ENCODE assay signal across 8 mouse cellular contexts in genomic region chr8:93011439-93011838, GRCm38 (mm10). TPM values are rescaled to one million over a fixed set of nuclear protein-coding genes. Genes with fewer than 3 reads are reported as not detected.
DNase-seq lines count a peak whose midpoint lies in the region; ATAC-seq lines count a peak whose summit lies in the region.

No protein-coding gene starts in this region.

- no peak overlapping the region for H3K4me3 ChIP-seq in hindbrain, embryonic 12.5 days

- H3K27ac ChIP-seq in hindbrain, embryonic 12.5 days = no peak overlapping the region

- no peaks in the 10 kb centered on the region for H3K36me3 ChIP-seq in hindbrain, embryonic 12.5 days

- ATAC-seq in hindbrain, embryonic 12.5 days (ENCODE audit: low FRiP score) = peak; percentile 68; the same call in 1 of the 2 replicates

- no peaks in the 10 kb centered on the region for H3K27me3 ChIP-seq in hindbrain, embryonic 12.5 days

- H3K9me3 ChIP-seq in hindbrain, embryonic 12.5 days (replicated peaks) = no peaks in the 10 kb centered on the region

- no peak overlapping the region for H3K4me2 ChIP-seq in hindbrain, embryonic 12.5 days (replicated peaks)

- 11% methylated on average over 9 of the region's 9 CpGs for WGBS in hindbrain, embryonic 12.5 days

- DNase-seq in MN1 (ENCODE audit: low spot score) = peak; percentile 54
- peak; percentile 39 for DNase-seq in cerebellum, adult 11-12 months
- DNase-seq in forelimb bud, embryonic 11.5 days (ENCODE audit: low read depth, low spot score) = peak; percentile 65
- DNase-seq in layer of hippocampus, postnatal 14 days (ENCODE audit: low spot score in 2 of 2) = peak; percentile 86 to 90
- peak; percentile 74 to 84 for DNase-seq in lung, postnatal 4 days
- peak; percentile 75 for DNase-seq in right cerebral cortex, adult 18-20 months
- DNase-seq in urinary bladder, postnatal 36 days (ENCODE audit: low spot score in 2 of 2) = peak; percentile 70 to 76

- H3K9ac ChIP-seq in hindbrain, embryonic 12.5 days = no peak overlapping the region

- no peaks in the 10 kb centered on the region for H3K4me1 ChIP-seq in hindbrain, embryonic 12.5 days

RNA-seq across cellular contexts. Expression of gene Ces1a, which starts 36.6 kb away (rescaled TPM):
- not detected in 2 replicates for polyA plus RNA-seq in hindbrain, embryonic 12.5 days (2016; fragmentation: Nextera tagmentation; extraction: Ambion mirVana)
- total RNA-seq in layer of hippocampus, postnatal 14 days (2021) = not detected

RNA-seq across cellular contexts. Expression of gene Slc6a2, which starts 51.6 kb away (rescaled TPM):
- 1.8 and 2.0 TPM in 2 replicates for polyA plus RNA-seq in hindbrain, embryonic 12.5 days (2016; fragmentation: Nextera tagmentation; extraction: Ambion mirVana)
- under 1 TPM; 0.16 to 0.24 TPM for total RNA-seq in layer of hippocampus, postnatal 14 days (2021)
